Mouse (Mus musculus): ENCODE measurements around the gene Olfr1441. TPM values are rescaled to one million over a fixed set of nuclear protein-coding genes. Genes with fewer than 3 reads are reported as not detected.

Olfr1441 gene
- polyA plus RNA-seq, 1 experiment, result not detected

GRCm38 (mm10) chr19:12433033-12433432, 15.8 kb downstream of the Olfr1441 start:
- Histone ChIP-seq H3K4me1 (ENCODE audit: control insufficient read depth, insufficient read depth, low read length) (no peaks in the 10 kb centered on the region), H3K4me3 (ENCODE audit: insufficient read depth, low read length) (no peak overlapping the region), H3K27ac (ENCODE audit: insufficient read depth, low read length) (no peak overlapping the region)
- no peak for TF ChIP-seq POLR2A (IDR thresholded peaks at IDR 0.05; ENCODE audit: extremely low read depth, insufficient read depth, low read length)
- peak; percentile 32; the same call in 1 of the 2 replicates for TF ChIP-seq CTCF (IDR thresholded peaks at IDR 0.05; ENCODE audit: extremely low read depth, insufficient read depth, low read length)

GRCm38 (mm10) chr19:12435011-12435416, 17.8 kb downstream of the Olfr1441 start:
- Histone ChIP-seq H3K27ac (ENCODE audit: insufficient read depth, low read length) (peak overlapping the region; percentile 77; the same call in 1 of the 2 replicates), H3K4me3 (ENCODE audit: insufficient read depth, low read length) (no peak overlapping the region), H3K4me1 (ENCODE audit: control insufficient read depth, insufficient read depth, low read length) (no peaks in the 10 kb centered on the region)
- TF ChIP-seq CTCF (IDR thresholded peaks at IDR 0.05; ENCODE audit: extremely low read depth, insufficient read depth, low read length) (no peak), POLR2A (IDR thresholded peaks at IDR 0.05; ENCODE audit: extremely low read depth, insufficient read depth, low read length) (no peak)

GRCm38 (mm10) chr19:12435750-12436524, 18.7 kb downstream of the Olfr1441 start:
- 0 out of 2 replicates have a peak overlapping the region, but pooled peaks have one; percentile 54 for H3K27ac ChIP-seq (ENCODE audit: insufficient read depth, low read length)
- H3K4me3 ChIP-seq (ENCODE audit: insufficient read depth, low read length), result no peak overlapping the region
- H3K4me1 ChIP-seq (ENCODE audit: control insufficient read depth, insufficient read depth, low read length), result no peaks in the 10 kb centered on the region
- no peak for TF ChIP-seq POLR2A (IDR thresholded peaks at IDR 0.05; ENCODE audit: extremely low read depth, insufficient read depth, low read length)
- no peak for TF ChIP-seq CTCF (IDR thresholded peaks at IDR 0.05; ENCODE audit: extremely low read depth, insufficient read depth, low read length)

- Histone ChIP-seq H3K4me3 (ENCODE audit: insufficient read depth, low read length) (no peak overlapping the region), H3K4me1 (ENCODE audit: control insufficient read depth, insufficient read depth, low read length) (no peaks in the 10 kb centered on the region), H3K27ac (ENCODE audit: insufficient read depth, low read length) (no peak overlapping the region)
- TF ChIP-seq CTCF (IDR thresholded peaks at IDR 0.05; ENCODE audit: extremely low read depth, insufficient read depth, low read length) (no peak), POLR2A (IDR thresholded peaks at IDR 0.05; ENCODE audit: extremely low read depth, insufficient read depth, low read length) (no peak)
Observed at GRCm38 (mm10) chr19:12439581-12439980, 22.3 kb downstream of the Olfr1441 start.

- H3K4me1 ChIP-seq (ENCODE audit: control insufficient read depth, insufficient read depth, low read length), result no peaks in the 10 kb centered on the region
- TF ChIP-seq CTCF (IDR thresholded peaks at IDR 0.05; ENCODE audit: extremely low read depth, insufficient read depth, low read length), result no peak
- no peak for TF ChIP-seq POLR2A (IDR thresholded peaks at IDR 0.05; ENCODE audit: extremely low read depth, insufficient read depth, low read length)
Observed at GRCm38 (mm10) chr19:12440103-12440725, 23.0 kb downstream of the Olfr1441 start.

GRCm38 (mm10) chr19:12442560-12442959, 25.3 kb downstream of the Olfr1441 start:
- Histone ChIP-seq H3K27ac (ENCODE audit: insufficient read depth, low read length) (no peak overlapping the region), H3K4me3 (ENCODE audit: insufficient read depth, low read length) (no peak overlapping the region), H3K4me1 (ENCODE audit: control insufficient read depth, insufficient read depth, low read length) (no peaks in the 10 kb centered on the region)
- TF ChIP-seq POLR2A (IDR thresholded peaks at IDR 0.05; ENCODE audit: extremely low read depth, insufficient read depth, low read length) (no peak), CTCF (IDR thresholded peaks at IDR 0.05; ENCODE audit: extremely low read depth, insufficient read depth, low read length) (no peak)

More at GRCm38 (mm10) chr19:12440103-12440725, 23.0 kb downstream of the Olfr1441 start:
- Histone ChIP-seq H3K4me3 (ENCODE audit: insufficient read depth, low read length) (no peak overlapping the region), H3K27ac (ENCODE audit: insufficient read depth, low read length) (0 out of 2 replicates have a peak overlapping the region, but pooled peaks have one; percentile 13)

- no peak overlapping the region for H3K4me3 ChIP-seq (ENCODE audit: insufficient read depth, low read length)
- no peaks in the 10 kb centered on the region for H3K4me1 ChIP-seq (ENCODE audit: control insufficient read depth, insufficient read depth, low read length)
- no peak overlapping the region for H3K27ac ChIP-seq (ENCODE audit: insufficient read depth, low read length)
- TF ChIP-seq POLR2A (IDR thresholded peaks at IDR 0.05; ENCODE audit: extremely low read depth, insufficient read depth, low read length), result no peak
- TF ChIP-seq CTCF (IDR thresholded peaks at IDR 0.05; ENCODE audit: extremely low read depth, insufficient read depth, low read length), result no peak
Observed at GRCm38 (mm10) chr19:12445014-12445413, 27.8 kb downstream of the Olfr1441 start.

- no peaks in the 10 kb centered on the region for H3K4me1 ChIP-seq (ENCODE audit: control insufficient read depth, insufficient read depth, low read length)
- TF ChIP-seq POLR2A (IDR thresholded peaks at IDR 0.05; ENCODE audit: extremely low read depth, insufficient read depth, low read length), result no peak
- no peak for TF ChIP-seq CTCF (IDR thresholded peaks at IDR 0.05; ENCODE audit: extremely low read depth, insufficient read depth, low read length)
- H3K4me3 ChIP-seq (ENCODE audit: insufficient read depth, low read length), result no peak overlapping the region
- no peak overlapping the region for H3K27ac ChIP-seq (ENCODE audit: insufficient read depth, low read length)
Observed at GRCm38 (mm10) chr19:12457401-12458066, 40.3 kb downstream of the Olfr1441 start.

GRCm38 (mm10) chr19:12459516-12459915, 42.3 kb downstream of the Olfr1441 start:
- TF ChIP-seq CTCF (IDR thresholded peaks at IDR 0.05; ENCODE audit: extremely low read depth, insufficient read depth, low read length), result no peak
- no peak for TF ChIP-seq POLR2A (IDR thresholded peaks at IDR 0.05; ENCODE audit: extremely low read depth, insufficient read depth, low read length)
- no peak overlapping the region for H3K27ac ChIP-seq (ENCODE audit: insufficient read depth, low read length)
- H3K4me3 ChIP-seq (ENCODE audit: insufficient read depth, low read length), result no peak overlapping the region
- no peaks in the 10 kb centered on the region for H3K4me1 ChIP-seq (ENCODE audit: control insufficient read depth, insufficient read depth, low read length)
